Mouse (Mus musculus) embryonic fibroblast, embryonic 13.5 days (primary cell): ENCODE results near the gene Frmd4a.

ENCODE experiments used
- CTCF ChIP-seq: IDR thresholded peaks from 2 replicates; pipeline ENCODE4 v1.5.1; 2011; ENCODE audit warnings: mild to moderate bottlenecking, control low read depth, low read length, moderate library complexity, borderline replicate concordance; ENCODE audit not compliant: insufficient read depth
- POLR2A ChIP-seq: IDR thresholded peaks from 2 replicates; pipeline ENCODE4 v1.6.1; 2011; ENCODE audit warnings: low read depth, mild to moderate bottlenecking, control low read depth, low read length, moderate library complexity

GRCm38 (mm10) chr2:4370499-4370898 lies 353.0 kb downstream of the Frmd4a start:
- no peak for TF ChIP-seq POLR2A
- TF ChIP-seq CTCF = no peak
